12 mouse cellular contexts compared by ENCODE assay signal in the genomic region with DNA sequence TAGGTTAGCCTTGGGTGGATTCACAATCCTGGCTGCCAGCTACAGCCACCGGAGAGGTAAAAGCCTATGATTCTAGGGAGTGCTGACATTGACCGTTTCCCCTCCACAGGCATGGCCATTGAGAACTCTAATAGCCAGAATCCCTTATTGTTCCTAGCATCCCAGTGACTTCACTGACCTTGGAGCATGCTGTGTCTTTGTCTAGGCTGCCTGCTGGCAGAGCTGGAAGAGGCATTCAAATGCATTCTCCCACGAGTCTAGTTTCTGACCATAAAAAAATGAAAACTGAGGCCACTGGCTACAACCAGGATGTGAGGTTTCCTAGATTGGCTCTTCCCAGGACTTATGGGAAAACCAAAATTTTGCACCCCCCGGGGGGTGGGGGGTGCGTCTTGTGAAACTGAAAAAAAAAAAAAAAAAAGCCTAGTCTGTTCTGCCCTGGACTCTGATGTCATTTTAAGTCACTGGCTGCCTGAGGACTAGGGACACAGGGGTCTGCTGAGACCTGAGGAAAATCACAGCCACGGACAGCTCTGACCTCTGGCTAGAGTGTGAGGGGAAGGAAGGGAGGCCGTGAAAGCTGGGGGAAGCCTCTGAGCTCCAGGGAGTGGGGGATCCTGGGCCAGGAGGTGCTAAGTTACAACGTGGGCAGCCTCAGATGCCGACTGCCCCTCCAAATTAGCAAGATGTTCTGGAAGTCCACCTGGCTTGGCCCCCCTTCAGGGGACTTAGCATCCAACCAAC. TPM values are rescaled to one million over a fixed set of nuclear protein-coding genes. Genes with fewer than 3 reads are reported as not detected.
A peak's percentile ranks its signal among the peaks of the same experiment; 100 is the strongest.
DNase-seq lines count a peak whose midpoint lies in the region; ATAC-seq lines count a peak whose summit lies in the region.
"Had no signal": no experiment of that assay in that cellular context is flagged by ENCODE, and none has a peak within 500 bp of the region (broad histone marks: within the 10 kb centered on the region; RNA-seq: fewer than 3 reads in every experiment).

No protein-coding gene starts in this region.

- ATAC-seq in heart, embryonic 11.5 days (replicated peaks; ENCODE audit: insufficient number of reproducible peaks, low FRiP score, low TSS enrichment) = no peak
- ATAC-seq in hindbrain, embryonic 13.5 days (ENCODE audit: low FRiP score) = peak; percentile 27; the same call in 1 of the 2 replicates
- ATAC-seq in midbrain, embryonic 16.5 days = no peak

- H3K4me1 ChIP-seq in heart, embryonic 11.5 days (ENCODE audit: control insufficient read depth, insufficient read depth, low read length) = peaks cover 4% of the 10 kb centered on the region; the same call in 1 of the 2 replicates
- H3K4me1 ChIP-seq in hindbrain, embryonic 13.5 days (replicated peaks) = peaks cover 10% of the 10 kb centered on the region
- peaks cover 7% of the 10 kb centered on the region; the same call in 1 of the 2 replicates for H3K4me1 ChIP-seq in midbrain, embryonic 16.5 days (ENCODE audit: control insufficient read depth, insufficient read depth, low read length)
- H3K4me1 ChIP-seq: liver, embryonic 15.5 days had no signal

- intact Hi-C loops in heart, postnatal 36 days (cut with DNase I) = no loop called here

- peak overlapping the region; percentile 46; the same call in 1 of the 2 replicates for H3K9ac ChIP-seq in heart, embryonic 11.5 days (ENCODE audit: low read depth, low read length)
- H3K9ac ChIP-seq in hindbrain, embryonic 13.5 days = peak overlapping the region; percentile 35
- H3K9ac ChIP-seq in midbrain, embryonic 16.5 days (ENCODE audit: low read depth, low read length) = no peak overlapping the region
- H3K9ac ChIP-seq: liver, embryonic 15.5 days had no signal

- H3K27ac ChIP-seq in heart, embryonic 11.5 days (ENCODE audit: low read depth, low read length) = peak overlapping the region; percentile 46
- peak overlapping the region; percentile 50 for H3K27ac ChIP-seq in hindbrain, embryonic 13.5 days
- H3K27ac ChIP-seq in midbrain, embryonic 16.5 days (ENCODE audit: low read length) = peak overlapping the region; percentile 23; the same call in 1 of the 2 replicates
- H3K27ac ChIP-seq: liver, embryonic 15.5 days had no signal

- no peaks in the 10 kb centered on the region for H3K9me3 ChIP-seq in heart, embryonic 11.5 days (replicated peaks; ENCODE audit: control insufficient read depth, low read length)
- H3K9me3 ChIP-seq in hindbrain, embryonic 13.5 days = no peaks in the 10 kb centered on the region
- no peaks in the 10 kb centered on the region for H3K9me3 ChIP-seq in midbrain, embryonic 16.5 days (replicated peaks; ENCODE audit: control insufficient read depth, low read length, poor library complexity, severe bottlenecking)
- H3K9me3 ChIP-seq: liver, embryonic 15.5 days; megakaryocyte, embryonic 14.5 days had no signal

- 37% methylated on average over 9 of the region's 9 CpGs for WGBS in heart, embryonic 11.5 days (ENCODE audit: insufficient replicate concordance)
- 9% methylated on average over 9 of the region's 9 CpGs for WGBS in hindbrain, embryonic 13.5 days
- 7% methylated on average over 9 of the region's 9 CpGs for WGBS in midbrain, embryonic 16.5 days

- H3K27me3 ChIP-seq in heart, embryonic 11.5 days (ENCODE audit: control insufficient read depth, insufficient read depth, low read length) = no peaks in the 10 kb centered on the region
- no peaks in the 10 kb centered on the region for H3K27me3 ChIP-seq in hindbrain, embryonic 13.5 days
- H3K27me3 ChIP-seq in midbrain, embryonic 16.5 days (ENCODE audit: control insufficient read depth, insufficient read depth, low read depth, low read length) = no peaks in the 10 kb centered on the region
- H3K27me3 ChIP-seq: liver, embryonic 15.5 days had no signal

- H3K36me3 ChIP-seq in heart, embryonic 11.5 days (ENCODE audit: control insufficient read depth, insufficient read depth, low read length) = peaks cover 3% of the 10 kb centered on the region
- H3K36me3 ChIP-seq in hindbrain, embryonic 13.5 days = peaks cover 20% of the 10 kb centered on the region
- peaks cover 8% of the 10 kb centered on the region for H3K36me3 ChIP-seq in midbrain, embryonic 16.5 days (ENCODE audit: control insufficient read depth, insufficient read depth, low read length)
- H3K36me3 ChIP-seq: liver, embryonic 15.5 days had no signal

- H3K4me2 ChIP-seq in heart, embryonic 11.5 days = no peak overlapping the region
- H3K4me2 ChIP-seq in hindbrain, embryonic 13.5 days = no peak overlapping the region
- H3K4me2 ChIP-seq in midbrain, embryonic 16.5 days (ENCODE audit: low read length) = no peak overlapping the region
- H3K4me2 ChIP-seq: liver, embryonic 15.5 days had no signal

- DNase-seq in heart, postnatal 36 days = no peak
- DNase-seq in brain, adult 2 months (ENCODE audit: low read depth, low spot score) = peak; percentile 31
- no peak for DNase-seq in layer of hippocampus, adult 11-12 months (ENCODE audit: low spot score)
- no peak for DNase-seq in right cerebral cortex, postnatal 10 days (ENCODE audit: low spot score in 2 of 2)
- DNase-seq in kidney, adult 9 months = no peak
- DNase-seq: B cell, adult 2 months; kidney, postnatal 36 days had no signal

- no peak overlapping the region for H3K4me3 ChIP-seq in heart, embryonic 11.5 days (ENCODE audit: low read depth, low read length)
- no peak overlapping the region for H3K4me3 ChIP-seq in hindbrain, embryonic 13.5 days
- H3K4me3 ChIP-seq in midbrain, embryonic 16.5 days (ENCODE audit: low read depth, low read length) = no peak overlapping the region
- H3K4me3 ChIP-seq: liver, embryonic 15.5 days; megakaryocyte, embryonic 14.5 days had no signal

RNA-seq across cellular contexts. Expression of a gene that starts 54.4 kb away (rescaled TPM):
- polyA plus RNA-seq in heart, embryonic 11.5 days (2014; fragmentation: Nextera tagmentation; extraction: Ambion mirVana) = 21.9 and 23.4 TPM in 2 replicates
- 1 to 10 TPM; 5.1 to 5.2 TPM for total RNA-seq in heart, postnatal 36 days (2021)
- 5.6 and 6.4 TPM in 2 replicates for polyA plus RNA-seq in hindbrain, embryonic 13.5 days (2015; fragmentation: Nextera tagmentation; extraction: Ambion mirVana)
- 6.9 and 7.1 TPM in 2 replicates for polyA plus RNA-seq in midbrain, embryonic 16.5 days (2015; fragmentation: Nextera tagmentation; extraction: Ambion mirVana)
